Comparison of ENCODE assay signal across 15 mouse cellular contexts in genomic region chr6:134872236-134872635, GRCm38 (mm10).
"Had no signal": no experiment of that assay in that cellular context is flagged by ENCODE, and none has a peak within 500 bp of the region (broad histone marks: within the 10 kb centered on the region; RNA-seq: fewer than 3 reads in every experiment).

No protein-coding gene starts in this region.

- H3K4me3 ChIP-seq: layer of hippocampus, adult 2 months; limb, embryonic 15.5 days; liver, embryonic 12.5 days; midbrain, embryonic 10.5 days; midbrain, embryonic 15.5 days; neural tube, embryonic 13.5 days had no signal

- H3K4me1 ChIP-seq: limb, embryonic 15.5 days; midbrain, embryonic 10.5 days; midbrain, embryonic 15.5 days; neural tube, embryonic 13.5 days had no signal

- H3K27ac ChIP-seq: layer of hippocampus, adult 2 months; limb, embryonic 15.5 days; midbrain, embryonic 10.5 days; midbrain, embryonic 15.5 days; neural tube, embryonic 13.5 days had no signal

- ATAC-seq: intestine, embryonic 16.5 days; liver, embryonic 12.5 days; midbrain, embryonic 15.5 days had no signal

- H3K9ac ChIP-seq: limb, embryonic 15.5 days; liver, embryonic 12.5 days; lung, embryonic 14.5 days; midbrain, embryonic 15.5 days; neural tube, embryonic 13.5 days had no signal

- DNase-seq: lung, embryonic 14.5 days; lung, postnatal 10 days; lung, postnatal 4 days; retina, postnatal 1 day; right cerebral cortex, postnatal 4 days; spleen, adult 18-20 months; thymus, adult 2 months; thymus, postnatal 25 days had no signal

- H3K4me2 ChIP-seq: limb, embryonic 15.5 days; liver, embryonic 12.5 days; lung, embryonic 14.5 days; midbrain, embryonic 15.5 days; neural tube, embryonic 13.5 days had no signal

- H3K27me3 ChIP-seq: limb, embryonic 15.5 days; liver, embryonic 12.5 days; midbrain, embryonic 15.5 days; neural tube, embryonic 13.5 days had no signal

- H3K9me3 ChIP-seq: limb, embryonic 15.5 days; liver, embryonic 12.5 days; midbrain, embryonic 15.5 days; neural tube, embryonic 13.5 days had no signal
